Mouse (Mus musculus): Measurements from ENCODE around the gene Arhgdia.
"Not testable (repeated sequence)": the region's sequence is repeated elsewhere in the genome, so short reads cannot be mapped to it uniquely, and the experiment has no call there.

Gene Arhgdia

GRCm38 (mm10) chr11:120578024-120578693 lies 3.3 kb downstream of the Arhgdia start:
- peak; percentile 93 for DNase-seq

- peak; percentile 92 for DNase-seq
Observed at GRCm38 (mm10) chr11:120577211-120578023, 4.0 kb downstream of the Arhgdia start.

- peak; percentile 87 for DNase-seq
Observed at GRCm38 (mm10) chr11:120576365-120576981, 5.0 kb downstream of the Arhgdia start.

- no peak for DNase-seq
Observed at GRCm38 (mm10) chr11:120575940-120576339, 5.5 kb downstream of the Arhgdia start.

GRCm38 (mm10) chr11:120575046-120575445 lies 6.4 kb downstream of the Arhgdia start:
- DNase-seq = no peak

- DNase-seq = no peak
Observed at GRCm38 (mm10) chr11:120574278-120574600, 7.2 kb downstream of the Arhgdia start.

- peak; percentile 92 for DNase-seq
Observed at GRCm38 (mm10) chr11:120573585-120574277, 7.7 kb downstream of the Arhgdia start.

- DNase-seq = peak; percentile 100
Observed at GRCm38 (mm10) chr11:120572752-120573584, 8.5 kb downstream of the Arhgdia start, which contains the start of gene P4hb. Gene P4hb, minus strand, starts transcription at chr11:120573253.

GRCm38 (mm10) chr11:120572417-120572751 lies 9.0 kb downstream of the Arhgdia start:
- no peak for DNase-seq

- DNase-seq = peak; percentile 86
Observed at GRCm38 (mm10) chr11:120571754-120572416, 9.5 kb downstream of the Arhgdia start.

- peak; percentile 88 for DNase-seq
Observed at GRCm38 (mm10) chr11:120571122-120571521, 10.3 kb downstream of the Arhgdia start.

- DNase-seq = no peak
Observed at GRCm38 (mm10) chr11:120568324-120568723, 13.1 kb downstream of the Arhgdia start.

GRCm38 (mm10) chr11:120565114-120565513 lies 16.3 kb downstream of the Arhgdia start:
- no peak for DNase-seq

- DNase-seq = peak; percentile 81
Observed at GRCm38 (mm10) chr11:120562949-120563348, 18.5 kb downstream of the Arhgdia start.

- peak; percentile 79 for DNase-seq
Observed at GRCm38 (mm10) chr11:120560952-120561728, 20.3 kb downstream of the Arhgdia start.

GRCm38 (mm10) chr11:120558843-120559242 lies 22.6 kb downstream of the Arhgdia start:
- not testable (repeated sequence) for DNase-seq

GRCm38 (mm10) chr11:120555260-120555659 lies 26.2 kb downstream of the Arhgdia start:
- DNase-seq = no peak

GRCm38 (mm10) chr11:120554834-120555233 lies 26.6 kb downstream of the Arhgdia start:
- DNase-seq = peak; percentile 97

- DNase-seq = no peak
Observed at GRCm38 (mm10) chr11:120552736-120553135, 28.7 kb downstream of the Arhgdia start.

- DNase-seq = peak; percentile 88
Observed at GRCm38 (mm10) chr11:120550810-120551440, 30.5 kb downstream of the Arhgdia start, which contains the start of gene Ppp1r27. Gene Ppp1r27, minus strand, starts transcription at chr11:120551132.
